Mouse (Mus musculus): ENCODE measurements around the gene Gpd1. TPM values are rescaled to one million over a fixed set of nuclear protein-coding genes. Genes with fewer than 3 reads are reported as not detected.

Gene Gpd1
- total and polyA plus RNA-seq, 2 experiments from 2014 or later = 3.9 to 6.0 TPM

GRCm38 (mm10) chr15:99708176-99708575 is 9.1 kb upstream of the Gpd1 start:
- 91% methylated on average over 13 of the region's 13 CpGs for WGBS
- ATAC-seq = no peak
- DNase-seq = no peak
- no peak overlapping the region for H3K4me3 ChIP-seq (ENCODE audit: low read depth, low read length)
- no peaks in the 10 kb centered on the region for H3K9me3 ChIP-seq (ENCODE audit: low read length)
- H3K4me2 ChIP-seq (ENCODE audit: low read depth) = no peak overlapping the region
- H3K27ac ChIP-seq (ENCODE audit: low read depth, low read length) = no peak overlapping the region
- H3K9ac ChIP-seq = no peak overlapping the region
- no peak for TF ChIP-seq CTCF (IDR thresholded peaks at IDR 0.05; ENCODE audit: low read depth)
- H3K27me3 ChIP-seq (ENCODE audit: insufficient read depth, low read length) = no peaks in the 10 kb centered on the region
- peaks cover 85% of the 10 kb centered on the region for H3K36me3 ChIP-seq (ENCODE audit: insufficient read depth)
- H3K4me1 ChIP-seq (ENCODE audit: insufficient read depth) = peaks cover 17% of the 10 kb centered on the region

DNA sequence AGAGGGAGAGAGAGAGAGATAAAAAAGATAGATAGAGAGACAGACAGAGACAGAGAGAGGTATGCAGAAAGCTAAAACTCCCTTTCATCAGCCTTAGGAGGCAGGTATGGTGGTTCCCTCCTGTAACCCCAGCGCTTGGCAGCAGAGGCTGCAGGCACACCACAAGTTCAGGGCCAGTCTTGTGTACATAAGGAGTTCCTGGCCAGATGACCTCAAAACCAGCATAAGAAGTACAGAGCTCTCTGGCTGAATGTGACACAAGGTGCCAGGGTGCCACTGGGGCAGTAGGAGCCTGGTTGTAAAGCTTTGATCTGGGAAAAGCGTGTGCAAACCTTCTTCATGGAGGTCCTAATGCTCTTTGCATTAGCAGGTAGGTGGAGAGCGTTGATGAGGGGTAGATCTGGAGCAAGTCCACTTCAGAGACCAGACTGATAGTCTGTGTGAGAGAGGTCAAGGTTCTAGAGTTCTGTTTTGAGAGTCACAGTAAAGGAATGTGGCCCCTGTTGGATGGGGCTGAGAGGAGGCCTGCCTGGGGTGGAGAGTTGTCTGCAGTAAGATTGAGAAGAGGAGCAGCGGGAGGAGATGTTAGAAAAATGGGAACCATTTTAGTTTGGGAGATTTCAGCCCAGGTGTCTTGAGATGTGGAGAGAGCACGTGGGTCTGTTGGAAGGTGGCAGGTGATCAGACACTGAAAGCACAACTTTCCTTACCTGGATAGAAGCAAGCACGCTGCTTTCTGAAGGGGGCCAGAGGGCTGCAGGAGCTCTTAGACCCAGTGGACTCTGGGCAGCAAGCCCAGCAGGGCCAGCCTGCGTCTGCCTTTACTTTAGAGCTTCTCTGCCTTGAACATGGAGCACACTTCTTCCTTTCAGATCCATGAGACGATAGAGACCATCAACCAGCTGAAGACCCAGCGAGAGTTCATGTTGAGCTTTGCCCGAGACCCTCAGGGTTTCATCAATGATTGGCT is 6.8 kb upstream of the Gpd1 start:
- H3K4me3 ChIP-seq (ENCODE audit: low read depth, low read length) = no peak overlapping the region
- H3K4me1 ChIP-seq (ENCODE audit: insufficient read depth) = no peaks in the 10 kb centered on the region
- no peak for ATAC-seq
- peaks cover 83% of the 10 kb centered on the region for H3K36me3 ChIP-seq (ENCODE audit: insufficient read depth)
- no peak overlapping the region for H3K9ac ChIP-seq
- no peaks in the 10 kb centered on the region for H3K9me3 ChIP-seq (ENCODE audit: low read length)
- no peaks in the 10 kb centered on the region for H3K27me3 ChIP-seq (ENCODE audit: insufficient read depth, low read length)
- TF ChIP-seq CTCF (IDR thresholded peaks at IDR 0.05; ENCODE audit: low read depth) = no peak
- DNase-seq = no peak
- no peak overlapping the region for H3K4me2 ChIP-seq (ENCODE audit: low read depth)
- 92% methylated on average over 10 of the region's 10 CpGs for WGBS
- no peak overlapping the region for H3K27ac ChIP-seq (ENCODE audit: low read depth, low read length)

GRCm38 (mm10) chr15:99711491-99711890 is 5.8 kb upstream of the Gpd1 start:
- Histone ChIP-seq H3K9me3 (ENCODE audit: low read length) (no peaks in the 10 kb centered on the region), H3K9ac (no peak overlapping the region), H3K4me2 (ENCODE audit: low read depth) (no peak overlapping the region), H3K36me3 (ENCODE audit: insufficient read depth) (peaks cover 77% of the 10 kb centered on the region), H3K4me3 (ENCODE audit: low read depth, low read length) (no peak overlapping the region), H3K4me1 (ENCODE audit: insufficient read depth) (no peaks in the 10 kb centered on the region; the same call in 1 of the 2 replicates), H3K27me3 (ENCODE audit: insufficient read depth, low read length) (no peaks in the 10 kb centered on the region), H3K27ac (ENCODE audit: low read depth, low read length) (no peak overlapping the region)
- TF ChIP-seq CTCF (IDR thresholded peaks at IDR 0.05; ENCODE audit: low read depth) = no peak
- ATAC-seq (no peak), DNase-seq (no peak)
- WGBS = 86% methylated on average over 3 of the region's 3 CpGs

DNA sequence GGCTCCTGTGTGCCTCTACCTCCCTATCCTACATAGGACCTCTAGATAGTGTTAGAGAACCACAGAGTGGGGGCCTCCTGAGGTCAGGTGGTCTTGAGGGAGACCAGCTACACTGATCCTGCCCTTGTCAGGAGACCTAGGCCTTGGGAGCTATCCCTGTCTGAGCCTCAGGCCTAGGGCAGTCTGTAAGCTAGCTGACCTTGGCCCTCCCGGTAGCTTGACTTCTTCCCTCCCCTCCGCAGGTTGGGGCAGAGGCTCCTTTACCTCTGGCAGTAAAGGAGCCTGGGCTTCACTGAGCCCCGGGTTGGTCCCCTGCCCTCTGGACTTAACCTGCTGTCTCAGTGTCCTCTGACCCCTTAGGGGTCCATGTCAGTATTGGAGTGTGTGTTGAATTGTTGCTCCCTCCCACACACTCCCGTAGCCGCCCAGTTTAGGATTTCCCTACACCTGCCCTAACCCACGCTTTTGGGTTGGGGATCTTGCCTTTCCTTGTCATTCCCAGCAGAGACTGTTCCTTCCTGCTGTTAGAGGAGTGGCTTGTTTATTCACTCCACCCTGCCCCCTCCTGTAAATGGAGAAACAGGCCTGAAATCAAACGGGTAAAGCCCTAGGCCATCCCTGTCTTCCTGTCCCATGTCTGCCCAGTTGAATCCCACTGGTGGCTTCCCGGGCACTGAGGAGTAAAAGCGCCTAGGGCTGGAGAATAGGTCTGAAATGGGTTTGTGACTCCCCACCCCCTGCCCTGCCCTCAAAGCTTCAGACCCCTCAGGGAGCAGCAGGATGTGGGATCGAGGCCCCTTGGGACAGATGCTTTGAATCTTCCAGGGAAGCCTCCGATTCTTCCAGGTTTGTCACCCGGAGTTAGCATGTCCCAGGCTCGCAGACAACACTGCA is 4.4 kb upstream of the Gpd1 start:
- no peak for DNase-seq
- H3K4me2 ChIP-seq (ENCODE audit: low read depth) = no peak overlapping the region
- H3K9ac ChIP-seq = no peak overlapping the region
- peaks cover 65% of the 10 kb centered on the region for H3K36me3 ChIP-seq (ENCODE audit: insufficient read depth)
- no peaks in the 10 kb centered on the region for H3K9me3 ChIP-seq (ENCODE audit: low read length)
- no peak for TF ChIP-seq CTCF (IDR thresholded peaks at IDR 0.05; ENCODE audit: low read depth)
- no peak overlapping the region for H3K27ac ChIP-seq (ENCODE audit: low read depth, low read length)
- 74% methylated on average over 13 of the region's 13 CpGs for WGBS
- no peaks in the 10 kb centered on the region for H3K27me3 ChIP-seq (ENCODE audit: insufficient read depth, low read length)
- no peak overlapping the region for H3K4me3 ChIP-seq (ENCODE audit: low read depth, low read length)
- no peak for ATAC-seq
- no peaks in the 10 kb centered on the region; the same call in 1 of the 2 replicates for H3K4me1 ChIP-seq (ENCODE audit: insufficient read depth)

- no peak for ATAC-seq
- H3K9me3 ChIP-seq (ENCODE audit: low read length) = no peaks in the 10 kb centered on the region
- H3K4me2 ChIP-seq (ENCODE audit: low read depth) = no peak overlapping the region
- no peak overlapping the region for H3K9ac ChIP-seq
- H3K4me3 ChIP-seq (ENCODE audit: low read depth, low read length) = no peak overlapping the region
- peak; percentile 20; the same call in 1 of the 2 replicates for TF ChIP-seq CTCF (IDR thresholded peaks at IDR 0.05; ENCODE audit: low read depth)
- H3K36me3 ChIP-seq (ENCODE audit: insufficient read depth) = peaks cover 61% of the 10 kb centered on the region
- H3K4me1 ChIP-seq (ENCODE audit: insufficient read depth) = no peaks in the 10 kb centered on the region; the same call in 1 of the 2 replicates
- no peaks in the 10 kb centered on the region for H3K27me3 ChIP-seq (ENCODE audit: insufficient read depth, low read length)
- WGBS = 85% methylated on average over 3 of the region's 3 CpGs
- DNase-seq = no peak
- H3K27ac ChIP-seq (ENCODE audit: low read depth, low read length) = no peak overlapping the region
Observed at GRCm38 (mm10) chr15:99713569-99713968, 3.7 kb upstream of the Gpd1 start.

- Histone ChIP-seq H3K4me2 (ENCODE audit: low read depth) (no peak overlapping the region), H3K9ac (no peak overlapping the region), H3K27ac (ENCODE audit: low read depth, low read length) (no peak overlapping the region; the same call in 1 of the 2 replicates), H3K4me1 (ENCODE audit: insufficient read depth) (no peaks in the 10 kb centered on the region; the same call in 1 of the 2 replicates), H3K36me3 (ENCODE audit: insufficient read depth) (peaks cover 54% of the 10 kb centered on the region), H3K27me3 (ENCODE audit: insufficient read depth, low read length) (no peaks in the 10 kb centered on the region), H3K9me3 (ENCODE audit: low read length) (no peaks in the 10 kb centered on the region), H3K4me3 (ENCODE audit: low read depth, low read length) (no peak overlapping the region)
- ATAC-seq (no peak), DNase-seq (no peak)
- no peak for TF ChIP-seq CTCF (IDR thresholded peaks at IDR 0.05; ENCODE audit: low read depth)
- 80% methylated on average over 4 of the region's 4 CpGs for WGBS
Observed at GRCm38 (mm10) chr15:99714206-99714605, 3.1 kb upstream of the Gpd1 start.
